Mouse (Mus musculus) Patski (cell line): ENCODE data around the gene Crabp2. TPM values are rescaled to one million over a fixed set of nuclear protein-coding genes. Genes with fewer than 3 reads are reported as not detected.

ENCODE experiments used
- ATAC-seq: fragments of 100-300 bp; one replicate; pipeline ENCODE4 v1.8.0; 2021
- CTCF ChIA-PET: fragments of 350-600 bp; sonication (Branson Sonifier 250); formaldehyde crosslinking; loops from one replicate; lab custom pipeline; 2022; ENCODE audit warnings: inconsistent platforms; lab: Charles Lee
- POLR2A ChIA-PET: fragments of 350-600 bp; sonication (Branson Sonifier 250); formaldehyde crosslinking; loops from one replicate; lab custom pipeline; 2022; ENCODE audit warnings: antibody characterized with exemption, inconsistent platforms; lab: Charles Lee
- DNase-seq: peaks from one replicate; pipeline ENCODE4 v3.0.0-alpha.2; 2011; ENCODE audit warnings: low read depth, low spot score
- H3K27me3 ChIP-seq: fragments of 371-371 bp; one replicate; pipeline ENCODE4 v1.5.1; 2021
- CTCF ChIP-seq: fragments of 100-300 bp; IDR thresholded peaks from one replicate; pipeline ENCODE4 v1.5.1; 2021
- in situ Hi-C: fragments of 300-500 bp; cut with MboI; formaldehyde crosslinking; loops from 3 replicates; pipeline ENCODE4 v1.11.1; 2018; ENCODE audit warnings: low pct_unique_long_range_greater_than_20kb, mixed read lengths
- polyA plus RNA-seq: library from polyadenylated mRNA; unstranded; gene quantifications from one replicate; pipeline ENCODE4 v1.2.3, GENCODE M21; 2021

The Crabp2 gene
- polyA plus RNA-seq, 1 experiment from 2014 or later = 0.59 TPM

- ATAC-seq = peak; percentile 44
- no peaks in the 10 kb centered on the region for H3K27me3 ChIP-seq
- peak; percentile 66 for DNase-seq
- in situ Hi-C loops = loop anchor here (10.0 kb wide), 2 partner anchors 139 to 151 kb away; partner anchors contain the start of gene Ttc24
- ChIA-PET CTCF (interaction anchor here (0.7 to 2.1 kb wide), 18 partner anchors 8 to 136 kb away, joined by 3 to 48 read pairs (median 4); partner anchors contain the start of genes Bcan and Nes), POLR2A (interaction anchor here (0.8 to 1.7 kb wide), 6 partner anchors 24 to 53 kb away, joined by 3 to 15 read pairs (median 5); partner anchors contain the start of gene Nes)
- no peak for TF ChIP-seq CTCF
These were observed 12.7 kb upstream of the Crabp2 start for GRCm38 (mm10) chr3:87935776-87936175.

- POLR2A ChIA-PET = interaction anchor here (1.1 kb wide), 1 partner anchor 132 kb away, joined by 3 read pairs; no protein-coding TSS in a partner anchor
- H3K27me3 ChIP-seq = no peaks in the 10 kb centered on the region
- TF ChIP-seq CTCF = no peak
- CTCF ChIA-PET = interaction anchor here (1.2 to 5.5 kb wide), 6 partner anchors 9 to 46 kb away, joined by 3 to 42 read pairs (median 12); partner anchors contain the start of genes Crabp2 and Nes
- in situ Hi-C loops = loop anchor here (5.0 kb wide), 1 partner anchor 47 kb away; no protein-coding TSS in a partner anchor
- DNase-seq (no peak), ATAC-seq (no peak)
These were observed 7.9 kb upstream of the Crabp2 start for GRCm38 (mm10) chr3:87940611-87941010.

GRCm38 (mm10) chr3:87942471-87942870, 6.0 kb upstream of the Crabp2 start:
- no peaks in the 10 kb centered on the region for H3K27me3 ChIP-seq
- ChIA-PET POLR2A (no interaction called here), CTCF (interaction anchor here (0.9 to 5.5 kb wide), 4 partner anchors 12 to 44 kb away, joined by 3 to 42 read pairs (median 10); partner anchors contain the start of gene Nes)
- DNase-seq (no peak), ATAC-seq (no peak)
- TF ChIP-seq CTCF = no peak
- in situ Hi-C loops = loop anchor here (5.0 kb wide), 1 partner anchor 45 kb away; no protein-coding TSS in a partner anchor

- no peaks in the 10 kb centered on the region for H3K27me3 ChIP-seq
- ChIA-PET CTCF (interaction anchor here (4.2 kb wide), 1 partner anchor 27 kb away, joined by 18 read pairs; the partner anchor contains the start of gene Nes), POLR2A (interaction anchor here (0.6 kb wide), 1 partner anchor 148 kb away, joined by 3 read pairs; no protein-coding TSS in a partner anchor)
- TF ChIP-seq CTCF = no peak
- ATAC-seq (no peak), DNase-seq (no peak)
- in situ Hi-C loops = loop anchor here (5.0 kb wide), 1 partner anchor 44 kb away; no protein-coding TSS in a partner anchor
These were observed 4.9 kb upstream of the Crabp2 start for GRCm38 (mm10) chr3:87943586-87943985.

GRCm38 (mm10) chr3:87944838-87945600, 3.4 kb upstream of the Crabp2 start:
- POLR2A ChIA-PET = no interaction called here
- CTCF ChIA-PET = interaction anchor here (1.0 kb wide), 2 partner anchors 9 to 25 kb away, joined by 3 read pairs; no protein-coding TSS in a partner anchor
- ATAC-seq (no peak), DNase-seq (no peak)
- no peak for TF ChIP-seq CTCF
- H3K27me3 ChIP-seq = no peaks in the 10 kb centered on the region
- in situ Hi-C loops = loop anchor here (5.0 kb wide), 1 partner anchor 42 kb away; no protein-coding TSS in a partner anchor

- in situ Hi-C loops = no loop called here
- DNase-seq = no peak
- ChIA-PET POLR2A (no interaction called here), CTCF (no interaction called here)
- ATAC-seq = no peak
- no peaks in the 10 kb centered on the region for H3K27me3 ChIP-seq
- TF ChIP-seq CTCF = no peak
These were observed 2.5 kb upstream of the Crabp2 start for GRCm38 (mm10) chr3:87945781-87946540.

- TF ChIP-seq CTCF = no peak
- DNase-seq = no peak
- in situ Hi-C loops = no loop called here
- no peak for ATAC-seq
- CTCF ChIA-PET = no interaction called here
- POLR2A ChIA-PET = no interaction called here
- no peaks in the 10 kb centered on the region for H3K27me3 ChIP-seq
These were observed 2.0 kb upstream of the Crabp2 start for GRCm38 (mm10) chr3:87946541-87946860.

GRCm38 (mm10) chr3:87947056-87947810, 1.2 kb upstream of the Crabp2 start:
- ATAC-seq (no peak), DNase-seq (no peak)
- TF ChIP-seq CTCF = no peak
- POLR2A ChIA-PET = interaction anchor here (0.6 kb wide), 1 partner anchor 202 kb away, joined by 6 read pairs; no protein-coding TSS in a partner anchor
- in situ Hi-C loops = no loop called here
- no peaks in the 10 kb centered on the region for H3K27me3 ChIP-seq
- CTCF ChIA-PET = interaction anchor here (1.1 kb wide), 1 partner anchor 10 kb away, joined by 3 read pairs; no protein-coding TSS in a partner anchor

GRCm38 (mm10) chr3:87947811-87948199, 661 bp upstream of the Crabp2 start:
- no peak for TF ChIP-seq CTCF
- no peaks in the 10 kb centered on the region for H3K27me3 ChIP-seq
- in situ Hi-C loops = no loop called here
- POLR2A ChIA-PET = interaction anchor here (0.6 kb wide), 1 partner anchor 202 kb away, joined by 6 read pairs; no protein-coding TSS in a partner anchor
- CTCF ChIA-PET = interaction anchor here (1.1 to 3.4 kb wide), 2 partner anchors 11 to 13 kb away, joined by 3 to 17 read pairs; no protein-coding TSS in a partner anchor
- DNase-seq = no peak
- ATAC-seq = no peak
